Mouse (Mus musculus) megakaryocyte, adult 5-6 weeks (primary cell): Measurements from ENCODE around the gene Pvalb. TPM values are rescaled to one million over a fixed set of nuclear protein-coding genes. Genes with fewer than 3 reads are reported as not detected.

Source experiments
- ATAC-seq: 2 replicates; pipeline ENCODE4 v1.8.0; 2016; ENCODE audit warnings: mild to moderate bottlenecking, inconsistent platforms; ENCODE audit not compliant: poor library complexity, severe bottlenecking
- total RNA-seq, 2 experiments: library from RNA; stranded (forward) in 1 of 2; stranded (reverse) in 1 of 2; fragments of 153-499, 151-499 nt in 1 of 2; fragments of 221-1000, 200-1000 nt in 1 of 2; gene quantifications; 2 replicates each; pipeline versions ENCODE4 v1.2.3 to v1.2.4; 2015 to 2017

Pvalb gene
- total RNA-seq (2015) = not detected in 2 replicates
- total RNA-seq (2017) = not detected in 2 replicates

- no peak for ATAC-seq
Observed at GRCm38 (mm10) chr15:78206312-78206711, at the start of gene Pvalb. Gene Pvalb (minus strand): TSS chr15:78206400.

GRCm38 (mm10) chr15:78254751-78255150 is 48.6 kb upstream of the Pvalb start:
- no peak for ATAC-seq

DNA sequence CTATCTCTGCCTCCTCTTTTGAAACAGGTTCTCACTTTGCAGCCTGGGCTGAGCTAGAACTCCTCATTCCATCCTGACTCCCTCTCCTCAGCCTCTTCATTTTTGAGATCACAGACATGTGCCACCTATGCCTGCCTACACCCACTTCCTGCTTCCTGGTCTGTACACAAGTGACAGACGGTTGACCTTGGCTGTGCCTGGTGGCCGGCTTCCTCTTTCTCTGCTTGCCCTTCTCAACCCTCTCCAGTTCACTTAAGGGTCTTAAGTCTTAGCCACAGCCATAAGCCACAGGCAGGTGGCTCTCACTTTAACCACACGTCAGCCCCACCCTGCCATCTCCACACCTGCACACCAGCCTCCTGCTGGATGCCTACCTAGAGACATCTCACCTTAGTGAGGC is 42.2 kb upstream of the Pvalb start:
- peak; percentile 41 for ATAC-seq

- peak; percentile 48 for ATAC-seq
Observed at GRCm38 (mm10) chr15:78247659-78248058, 41.5 kb upstream of the Pvalb start.

DNA sequence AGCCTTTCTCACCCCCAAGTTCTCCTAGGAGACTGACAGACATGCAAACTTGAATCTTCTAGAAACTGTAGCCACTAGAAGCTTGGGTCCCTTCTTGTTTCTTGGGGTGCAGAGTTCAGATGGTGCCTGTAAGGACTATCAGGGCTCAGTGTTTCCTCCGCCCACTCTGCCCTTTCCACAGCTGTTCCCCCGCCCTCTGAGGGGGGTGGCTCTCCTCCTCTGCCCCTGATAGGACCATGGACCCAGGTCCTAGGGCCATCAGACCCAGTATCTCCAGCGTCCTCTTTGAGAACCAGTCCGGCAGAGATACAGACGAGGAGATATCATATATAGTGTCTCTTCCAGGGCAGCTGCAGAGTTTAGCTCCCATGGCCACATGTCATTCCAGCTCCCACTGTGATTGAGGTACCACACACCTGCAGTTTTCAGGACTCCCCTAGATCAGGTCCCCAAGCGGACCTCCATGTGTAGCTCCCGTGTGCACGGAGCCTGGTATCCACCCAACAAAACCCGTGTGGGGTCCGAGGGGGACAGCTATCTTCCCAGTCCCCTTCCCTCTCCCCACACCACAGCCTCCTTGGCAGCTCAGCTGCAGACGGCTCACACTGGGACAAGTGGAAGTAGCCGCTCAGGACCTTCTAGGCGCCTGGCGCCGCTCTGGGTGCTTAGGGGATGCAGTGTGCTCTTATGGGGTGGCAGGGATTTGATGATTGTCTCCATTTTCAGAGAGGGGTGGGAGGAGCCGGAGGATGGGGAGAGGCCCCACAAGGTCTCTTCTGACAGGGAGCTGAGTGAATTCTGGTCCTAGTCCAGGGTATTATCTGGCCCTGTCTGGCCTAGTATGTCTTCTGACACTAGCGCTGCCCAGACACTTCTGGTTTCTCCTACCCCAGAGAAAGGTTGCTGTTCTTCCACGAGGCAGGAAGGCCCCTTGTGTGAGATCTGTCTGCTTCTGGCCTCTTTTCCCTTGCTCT is 40.2 kb upstream of the Pvalb start:
- peak; percentile 55 for ATAC-seq

DNA sequence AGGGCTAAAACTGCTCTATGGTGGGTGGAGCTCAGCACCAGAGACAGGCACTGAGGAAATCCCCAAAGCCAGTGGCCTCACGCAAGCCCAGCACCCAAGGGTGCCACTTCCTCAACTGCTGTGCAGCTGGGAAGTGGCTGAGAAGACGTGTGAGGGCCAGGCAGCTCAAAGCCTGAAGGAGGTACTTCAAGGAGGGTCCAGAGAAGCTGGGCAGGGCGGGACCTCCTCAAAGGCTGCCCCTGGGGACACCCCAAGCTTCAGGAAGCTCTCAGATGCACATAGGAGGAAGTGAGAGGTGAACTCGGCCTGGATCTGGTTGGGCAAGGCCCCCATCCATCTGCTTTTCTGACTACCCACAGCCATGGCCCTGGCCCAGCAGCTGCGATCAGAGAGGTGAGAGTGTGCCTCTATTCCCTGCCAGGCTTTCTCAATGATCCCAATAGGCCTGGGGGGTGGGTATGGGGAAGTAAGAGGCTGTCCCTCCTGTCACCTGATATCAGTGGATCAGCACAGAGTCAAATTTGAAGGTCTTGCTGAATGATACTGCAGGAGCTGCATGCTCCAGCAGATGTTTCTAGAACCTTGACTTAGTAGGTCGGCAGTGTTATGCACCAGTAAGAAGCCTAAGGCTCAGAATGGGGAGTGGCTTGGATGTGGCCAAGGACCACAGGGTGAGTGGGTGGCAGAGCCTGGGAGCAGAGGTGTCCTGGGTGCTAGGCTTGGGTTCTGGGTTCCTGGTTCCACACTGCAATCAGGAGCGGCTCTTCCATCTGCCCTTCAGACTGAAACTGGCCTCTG is 38.7 kb upstream of the Pvalb start, which contains the start of gene Ncf4:
TSS of gene Ncf4 (plus strand) at position 107 of the 798 bp plus-strand sequence.
- ATAC-seq = peak; percentile 64

- ATAC-seq = no peak
Observed at GRCm38 (mm10) chr15:78243774-78244173, 37.6 kb upstream of the Pvalb start.

GRCm38 (mm10) chr15:78243061-78243460 is 36.9 kb upstream of the Pvalb start:
- ATAC-seq = no peak

GRCm38 (mm10) chr15:78241335-78241734 is 35.1 kb upstream of the Pvalb start:
- ATAC-seq = no peak

DNA sequence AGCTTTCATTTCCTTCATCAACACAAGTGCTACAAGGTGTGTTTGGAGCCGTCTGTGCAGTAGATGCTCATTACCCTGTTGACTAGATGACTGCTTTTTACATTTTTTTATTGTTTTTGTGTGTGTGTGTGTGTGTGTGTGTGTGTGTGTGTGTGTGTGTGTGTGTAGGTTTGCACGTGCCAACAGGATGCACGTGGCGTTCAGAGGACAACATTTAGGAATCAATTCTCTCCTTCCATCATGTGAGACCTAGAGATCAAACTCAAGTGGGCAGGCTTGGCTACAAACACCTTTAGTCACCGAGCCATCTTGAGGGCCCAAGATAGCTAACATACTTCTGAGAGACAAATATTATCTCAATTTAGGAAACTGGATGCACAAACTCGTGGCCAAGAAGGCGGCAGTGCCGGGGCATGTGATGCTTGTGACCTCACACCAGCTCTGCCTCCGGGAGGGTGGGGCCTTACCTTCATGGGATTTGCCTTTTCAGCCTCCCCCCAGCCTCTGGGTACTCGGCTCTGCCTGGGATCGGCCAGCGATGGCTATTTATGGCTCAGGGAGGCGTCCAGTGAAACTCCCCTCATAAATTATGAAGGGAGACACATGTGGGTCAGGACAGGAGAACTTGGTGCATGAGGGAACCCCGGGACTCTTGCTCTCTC is 33.9 kb upstream of the Pvalb start:
- no peak for ATAC-seq

GRCm38 (mm10) chr15:78239453-78239852 is 33.3 kb upstream of the Pvalb start:
- ATAC-seq = peak; percentile 76

GRCm38 (mm10) chr15:78234823-78235509 is 28.8 kb upstream of the Pvalb start:
- no peak for ATAC-seq

- ATAC-seq = no peak
Observed at GRCm38 (mm10) chr15:78231346-78232331, 25.4 kb upstream of the Pvalb start.

GRCm38 (mm10) chr15:78227816-78228215 is 21.6 kb upstream of the Pvalb start:
- no peak for ATAC-seq

DNA sequence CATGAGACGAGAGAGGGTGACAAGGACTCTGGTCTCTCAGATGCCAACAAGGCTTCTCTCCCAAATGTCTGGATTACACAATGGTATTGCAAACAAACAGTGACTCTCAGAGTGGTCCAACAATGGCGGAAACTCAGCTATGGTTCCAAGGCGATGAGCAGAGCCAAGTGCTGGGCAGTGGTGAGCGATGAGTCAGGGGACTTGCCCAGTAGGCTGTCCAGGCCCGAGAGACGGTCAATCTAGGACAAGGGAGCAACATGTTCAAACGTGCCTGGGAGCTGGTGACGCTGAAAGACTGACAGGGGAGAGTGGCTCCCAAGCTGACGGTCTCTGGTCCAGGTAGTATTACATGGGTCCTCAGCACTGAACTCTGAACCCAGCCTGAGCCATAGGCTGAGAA is 9.1 kb upstream of the Pvalb start:
- no peak for ATAC-seq

GRCm38 (mm10) chr15:78211367-78211766 is 5.2 kb upstream of the Pvalb start:
- ATAC-seq = no peak

DNA sequence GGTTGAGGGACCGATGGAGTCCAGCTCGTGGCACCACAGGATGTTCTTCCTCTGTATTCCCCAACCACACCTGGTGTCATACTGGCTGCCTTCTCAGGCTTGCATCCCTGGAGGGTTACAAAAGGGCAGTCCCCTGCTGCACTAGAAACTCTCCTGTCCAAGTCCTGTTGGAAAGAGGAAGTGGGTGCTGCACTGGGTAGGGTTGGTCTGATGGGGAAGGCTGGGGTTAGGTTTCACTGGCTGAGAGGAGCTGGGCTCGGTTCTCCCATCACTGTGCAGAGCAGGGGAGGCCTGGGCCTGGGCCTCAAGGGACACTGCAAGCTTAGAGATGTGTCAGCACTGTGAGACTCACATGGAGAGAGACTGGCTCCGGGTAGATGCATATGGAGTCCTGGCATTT is 4.0 kb upstream of the Pvalb start:
- ATAC-seq = peak; percentile 56

DNA sequence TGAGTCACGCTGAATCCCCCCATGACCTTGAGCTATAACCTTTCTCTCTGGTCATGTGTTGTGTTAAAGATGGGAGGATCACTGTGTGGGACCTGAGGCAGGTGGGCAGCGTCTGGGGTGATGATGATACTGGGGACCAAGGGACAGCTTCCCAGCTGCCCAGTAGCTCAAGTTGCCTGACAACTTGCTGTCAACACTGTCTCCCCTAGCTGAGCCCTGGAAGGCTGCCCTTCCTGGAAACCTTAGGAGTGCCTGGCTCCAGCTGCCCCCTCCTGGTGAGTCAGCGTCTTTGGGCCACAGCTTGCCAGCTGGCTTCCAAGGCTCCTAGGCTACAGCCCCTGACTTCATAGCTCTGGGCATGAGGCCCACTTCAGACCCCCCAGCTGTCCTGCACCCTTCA is 1.0 kb downstream of the Pvalb start:
- ATAC-seq = no peak
